Mouse (Mus musculus): ENCODE results near the gene Fbxl16. TPM values are rescaled to one million over a fixed set of nuclear protein-coding genes. Genes with fewer than 3 reads are reported as not detected.

Fbxl16 gene
- polyA plus RNA-seq, 1 experiment, result 0.28 TPM

Other genes with a start within 250 kb of the Fbxl16 start
- gene Sox8, start 238.4 kb upstream of the Fbxl16 start, polyA plus RNA-seq (2012; ENCODE audit: low replicate concordance), result 0.12 TPM in 1 of 2 replicates, not detected in the other
- 8.7 and 13.3 TPM in 2 replicates for gene Lmf1, start 230.0 kb upstream of the Fbxl16 start, polyA plus RNA-seq (2012; ENCODE audit: low replicate concordance)
- not detected in 2 replicates for gene Gng13, start 91.9 kb upstream of the Fbxl16 start, polyA plus RNA-seq (2012; ENCODE audit: low replicate concordance)
- 57.7 and 72.3 TPM in 2 replicates for gene Chtf18, start 81.7 kb upstream of the Fbxl16 start, polyA plus RNA-seq (2012; ENCODE audit: low replicate concordance)
- 64.2 and 71.2 TPM in 2 replicates for gene Rpusd1, start 81.4 kb upstream of the Fbxl16 start, polyA plus RNA-seq (2012; ENCODE audit: low replicate concordance)
- not detected in 2 replicates for gene Mslnl, start 73.0 kb upstream of the Fbxl16 start, polyA plus RNA-seq (2012; ENCODE audit: low replicate concordance)
- gene Msln, start 54.7 kb upstream of the Fbxl16 start, polyA plus RNA-seq (2012; ENCODE audit: low replicate concordance), result 0.22 and 0.53 TPM in 2 replicates
- gene Narfl, start 35.3 kb upstream of the Fbxl16 start, polyA plus RNA-seq (2012; ENCODE audit: low replicate concordance), result 11.2 and 16.9 TPM in 2 replicates
- gene Haghl, start 23.4 kb upstream of the Fbxl16 start, polyA plus RNA-seq (2012; ENCODE audit: low replicate concordance), result 11.2 and 11.4 TPM in 2 replicates
- gene Ccdc78, start 22.5 kb upstream of the Fbxl16 start, polyA plus RNA-seq (2012; ENCODE audit: low replicate concordance), result not detected in 2 replicates
- 9.0 and 19.8 TPM in 2 replicates for gene Fam173a, start 16.2 kb upstream of the Fbxl16 start, polyA plus RNA-seq (2012; ENCODE audit: low replicate concordance)
- gene AC134908.4, start 13.4 kb upstream of the Fbxl16 start, polyA plus RNA-seq (2012; ENCODE audit: low replicate concordance), result not detected in 2 replicates
- gene Metrn, start 11.9 kb upstream of the Fbxl16 start, polyA plus RNA-seq (2012; ENCODE audit: low replicate concordance), result 158 and 177 TPM in 2 replicates
- gene Wdr24, start 14.5 kb downstream of the Fbxl16 start, polyA plus RNA-seq (2012; ENCODE audit: low replicate concordance), result 2.6 and 13.2 TPM in 2 replicates
- 2.6 and 6.8 TPM in 2 replicates for gene Jmjd8, start 19.8 kb downstream of the Fbxl16 start, polyA plus RNA-seq (2012; ENCODE audit: low replicate concordance)
- gene Stub1, start 24.3 kb downstream of the Fbxl16 start, polyA plus RNA-seq (2012; ENCODE audit: low replicate concordance), result 52.2 and 64.9 TPM in 2 replicates
- gene Rhbdl1, start 28.2 kb downstream of the Fbxl16 start, polyA plus RNA-seq (2012; ENCODE audit: low replicate concordance), result 2.4 and 3.7 TPM in 2 replicates
- 12.7 and 16.5 TPM in 2 replicates for gene Gm20683, start 32.7 kb downstream of the Fbxl16 start, polyA plus RNA-seq (2012; ENCODE audit: low replicate concordance)
- 134 and 279 TPM in 2 replicates for gene Rhot2, start 35.8 kb downstream of the Fbxl16 start, polyA plus RNA-seq (2012; ENCODE audit: low replicate concordance)
- 22.8 and 33.0 TPM in 2 replicates for gene Wdr90, start 52.4 kb downstream of the Fbxl16 start, polyA plus RNA-seq (2012; ENCODE audit: low replicate concordance)
- gene Mcrip2, start 59.7 kb downstream of the Fbxl16 start, polyA plus RNA-seq (2012; ENCODE audit: low replicate concordance), result 164 and 319 TPM in 2 replicates
- gene Mettl26, start 66.0 kb downstream of the Fbxl16 start, polyA plus RNA-seq (2012; ENCODE audit: low replicate concordance), result 60.7 and 67.0 TPM in 2 replicates
- 1.4 and 1.7 TPM in 2 replicates for gene Wfikkn1, start 71.8 kb downstream of the Fbxl16 start, polyA plus RNA-seq (2012; ENCODE audit: low replicate concordance)
- gene Rab40c, start 110.6 kb downstream of the Fbxl16 start, polyA plus RNA-seq (2012; ENCODE audit: low replicate concordance), result 12.5 and 13.4 TPM in 2 replicates
- gene Pigq, start 135.9 kb downstream of the Fbxl16 start, polyA plus RNA-seq (2012; ENCODE audit: low replicate concordance), result 354 and 1,450 TPM in 2 replicates
- 0.28 and 3.2 TPM in 2 replicates for gene Nhlrc4, start 135.9 kb downstream of the Fbxl16 start, polyA plus RNA-seq (2012; ENCODE audit: low replicate concordance)
- gene A930017K11Rik, start 143.5 kb downstream of the Fbxl16 start, polyA plus RNA-seq (2012; ENCODE audit: low replicate concordance), result 0.09 TPM in 1 of 2 replicates, not detected in the other
- gene Capn15, start 176.7 kb downstream of the Fbxl16 start, polyA plus RNA-seq (2012; ENCODE audit: low replicate concordance), result 78.7 and 121 TPM in 2 replicates